Mouse (Mus musculus) C2C12 (cell line): Measurements from ENCODE around the gene Abca1. TPM values are rescaled to one million over a fixed set of nuclear protein-coding genes. Genes with fewer than 3 reads are reported as not detected.
A peak's percentile ranks its signal among the peaks of the same experiment; 100 is the strongest.

Experiments
- H3K27me3 ChIP-seq: one replicate; pipeline ENCODE4 v1.6.1; 2011; ENCODE audit not compliant: control insufficient read depth, insufficient read depth, insufficient read length
- H3K36me3 ChIP-seq: one replicate; pipeline ENCODE4 v1.6.1; 2011; ENCODE audit not compliant: control insufficient read depth, insufficient read depth
- H3K4me3 ChIP-seq: one replicate; pipeline ENCODE4 v1.5.1; 2011; ENCODE audit warnings: mild to moderate bottlenecking, control low read depth; ENCODE audit not compliant: poor library complexity, insufficient read depth, severe bottlenecking
- H3K79me2 ChIP-seq: one replicate; pipeline ENCODE4 v1.6.1; 2011; ENCODE audit not compliant: control insufficient read depth, insufficient read depth
- H3K79me3 ChIP-seq: one replicate; pipeline ENCODE4 v1.6.1; 2011; ENCODE audit warnings: low read depth, control low read depth
- H3ac ChIP-seq: one replicate; pipeline ENCODE3; 2011; ENCODE audit warnings: low read depth; ENCODE audit not compliant: control insufficient read depth, insufficient read length
- CEBPB ChIP-seq: IDR thresholded peaks from one replicate; pipeline ENCODE4 v1.6.1; 2011; ENCODE audit warnings: low read depth, mild to moderate bottlenecking, control low read depth, moderate library complexity
- CTCF ChIP-seq: IDR thresholded peaks from one replicate; pipeline ENCODE4 v1.5.1; 2011; ENCODE audit not compliant: control insufficient read depth, insufficient read depth, insufficient read length
- FOSL1 ChIP-seq: IDR thresholded peaks from one replicate; pipeline ENCODE4 v1.8.0; 2011; ENCODE audit warnings: mild to moderate bottlenecking, low read length; ENCODE audit not compliant: poor library complexity, insufficient read depth, severe bottlenecking
- MAX ChIP-seq: IDR thresholded peaks from one replicate; pipeline ENCODE4 v1.6.1; 2011; ENCODE audit warnings: mild to moderate bottlenecking, control low read depth
- MYOD1 ChIP-seq: IDR thresholded peaks from one replicate; pipeline ENCODE4 v1.6.1; 2011; ENCODE audit warnings: low read depth; ENCODE audit not compliant: control insufficient read depth, insufficient read length
- MYOG ChIP-seq: IDR thresholded peaks from one replicate; pipeline ENCODE4 v1.6.1; 2011; ENCODE audit not compliant: control insufficient read depth, insufficient read length; ENCODE audit errors: extremely low read depth
- USF1 ChIP-seq: IDR thresholded peaks from one replicate; pipeline ENCODE4 v1.6.1; 2011; ENCODE audit warnings: low read depth, mild to moderate bottlenecking, control low read depth, moderate library complexity
- polyA plus RNA-seq: library from polyadenylated mRNA; unstranded; fragments of >200 nt; fragmentation: generic; extraction: Trizol; gene quantifications from one replicate; pipeline ENCODE4 v1.2.1, GENCODE M21; 2012; ENCODE audit warnings: missing spikeins

The Abca1 gene
- polyA plus RNA-seq, 1 experiment: 0.07 TPM

- Histone ChIP-seq H3K79me2 (no peaks in the 10 kb centered on the region), H3K27me3 (no peaks in the 10 kb centered on the region), H3K79me3 (no peaks in the 10 kb centered on the region), H3K4me3 (no peak overlapping the region), H3K36me3 (no peaks in the 10 kb centered on the region), H3ac (no peak overlapping the region)
- no peak for TF ChIP-seq MAX
- TF ChIP-seq FOSL1: no peak
- no peak for TF ChIP-seq CTCF
- no peak for TF ChIP-seq MYOD1
- TF ChIP-seq MYOG: no peak
- no peak for TF ChIP-seq USF1
- TF ChIP-seq CEBPB: no peak
Observed at GRCm38 (mm10) chr4:53187071-53187470, 27.4 kb upstream of the Abca1 start.

- no peak overlapping the region for H3ac ChIP-seq
- no peak overlapping the region for H3K4me3 ChIP-seq
- no peaks in the 10 kb centered on the region for H3K27me3 ChIP-seq
- no peaks in the 10 kb centered on the region for H3K36me3 ChIP-seq
- H3K79me3 ChIP-seq: no peaks in the 10 kb centered on the region
- TF ChIP-seq USF1: no peak
- TF ChIP-seq MYOD1: peak; percentile 72
- H3K79me2 ChIP-seq: no peaks in the 10 kb centered on the region
Observed at GRCm38 (mm10) chr4:53186573-53186972, 26.9 kb upstream of the Abca1 start.

- H3K27me3 ChIP-seq: no peaks in the 10 kb centered on the region
- H3ac ChIP-seq: no peak overlapping the region
- TF ChIP-seq MAX: no peak
- TF ChIP-seq CTCF: no peak
- TF ChIP-seq MYOG: no peak
- TF ChIP-seq CEBPB: no peak
- no peak for TF ChIP-seq USF1
- TF ChIP-seq FOSL1: no peak
- no peak for TF ChIP-seq MYOD1
- H3K79me3 ChIP-seq: no peaks in the 10 kb centered on the region
- H3K79me2 ChIP-seq: no peaks in the 10 kb centered on the region
- no peak overlapping the region for H3K4me3 ChIP-seq
- no peaks in the 10 kb centered on the region for H3K36me3 ChIP-seq
Observed at GRCm38 (mm10) chr4:53186141-53186540, 26.4 kb upstream of the Abca1 start.

GRCm38 (mm10) chr4:53181479-53181878, 21.8 kb upstream of the Abca1 start:
- Histone ChIP-seq H3K79me3 (no peaks in the 10 kb centered on the region), H3K36me3 (no peaks in the 10 kb centered on the region), H3K4me3 (no peak overlapping the region), H3ac (no peak overlapping the region), H3K27me3 (no peaks in the 10 kb centered on the region), H3K79me2 (no peaks in the 10 kb centered on the region)
- no peak for TF ChIP-seq CTCF
- TF ChIP-seq USF1: no peak
- TF ChIP-seq FOSL1: peak; percentile 35

GRCm38 (mm10) chr4:53179308-53179820, 19.7 kb upstream of the Abca1 start:
- Histone ChIP-seq H3K27me3 (no peaks in the 10 kb centered on the region), H3K79me3 (no peaks in the 10 kb centered on the region), H3K79me2 (no peaks in the 10 kb centered on the region), H3K4me3 (no peak overlapping the region), H3K36me3 (no peaks in the 10 kb centered on the region), H3ac (no peak overlapping the region)
- TF ChIP-seq MYOD1: no peak
- no peak for TF ChIP-seq MYOG

- Histone ChIP-seq H3K4me3 (no peak overlapping the region), H3K27me3 (no peaks in the 10 kb centered on the region), H3K79me2 (no peaks in the 10 kb centered on the region), H3K79me3 (no peaks in the 10 kb centered on the region), H3ac (no peak overlapping the region), H3K36me3 (no peaks in the 10 kb centered on the region)
- TF ChIP-seq CEBPB: no peak
- TF ChIP-seq MYOD1: no peak
- TF ChIP-seq MAX: no peak
- no peak for TF ChIP-seq FOSL1
- no peak for TF ChIP-seq CTCF
- TF ChIP-seq MYOG: no peak
- no peak for TF ChIP-seq USF1
Observed at GRCm38 (mm10) chr4:53178489-53178888, 18.8 kb upstream of the Abca1 start.

- Histone ChIP-seq H3K79me2 (no peaks in the 10 kb centered on the region), H3K79me3 (no peaks in the 10 kb centered on the region), H3ac (no peak overlapping the region), H3K4me3 (no peak overlapping the region), H3K27me3 (no peaks in the 10 kb centered on the region), H3K36me3 (no peaks in the 10 kb centered on the region)
- TF ChIP-seq CTCF (no peak), MYOG (no peak), MAX (no peak), USF1 (no peak), MYOD1 (no peak), CEBPB (no peak), FOSL1 (no peak)
Observed at GRCm38 (mm10) chr4:53177696-53178095, 18.0 kb upstream of the Abca1 start.
